Mouse (Mus musculus): ENCODE measurements around the gene Aldh5a1. TPM values are rescaled to one million over a fixed set of nuclear protein-coding genes. Genes with fewer than 3 reads are reported as not detected.

The Aldh5a1 gene
- polyA plus RNA-seq, 1 experiment from 2014 or later, result 7.9 TPM

- H3K27ac ChIP-seq, result no peak overlapping the region
- WGBS, result 93% methylated on average over 9 of the region's 9 CpGs
- H3K4me3 ChIP-seq (replicated peaks; ENCODE audit: low read depth, low read length), result no peak overlapping the region
- DNase-seq (ENCODE audit: low spot score) (no peak), ATAC-seq (replicated peaks; ENCODE audit: low FRiP score, low read depth) (no peak)
- no peak overlapping the region for H3K4me2 ChIP-seq (ENCODE audit: low read length)
- H3K36me3 ChIP-seq (ENCODE audit: insufficient read depth, low read length), result no peaks in the 10 kb centered on the region
- no peaks in the 10 kb centered on the region for H3K9me3 ChIP-seq (replicated peaks; ENCODE audit: low read length)
- H3K4me1 ChIP-seq (replicated peaks; ENCODE audit: insufficient read depth, low read length), result no peaks in the 10 kb centered on the region
- H3K27me3 ChIP-seq (ENCODE audit: insufficient read depth, low read length), result no peaks in the 10 kb centered on the region
- TF ChIP-seq CTCF (IDR thresholded peaks at IDR 0.05; ENCODE audit: low read depth), result no peak
- no peak overlapping the region for H3K9ac ChIP-seq (ENCODE audit: low read depth, low read length)
Observed at GRCm38 (mm10) chr13:24939472-24939871, 2.0 kb upstream of the Aldh5a1 start.

- peak; percentile 90 for TF ChIP-seq CTCF (IDR thresholded peaks at IDR 0.05; ENCODE audit: low read depth)
- Histone ChIP-seq H3K4me3 (replicated peaks; ENCODE audit: low read depth, low read length) (no peak overlapping the region), H3K9me3 (replicated peaks; ENCODE audit: low read length) (no peaks in the 10 kb centered on the region), H3K9ac (ENCODE audit: low read depth, low read length) (no peak overlapping the region), H3K27ac (no peak overlapping the region), H3K4me2 (ENCODE audit: low read length) (no peak overlapping the region), H3K36me3 (ENCODE audit: insufficient read depth, low read length) (no peaks in the 10 kb centered on the region), H3K27me3 (ENCODE audit: insufficient read depth, low read length) (no peaks in the 10 kb centered on the region), H3K4me1 (replicated peaks; ENCODE audit: insufficient read depth, low read length) (no peaks in the 10 kb centered on the region)
- DNase-seq (ENCODE audit: low spot score) (peak; percentile 93), ATAC-seq (replicated peaks; ENCODE audit: low FRiP score, low read depth) (0 out of 2 replicates have a peak, but pooled peaks have one; percentile 29)
- 29% methylated on average over 9 of the region's 9 CpGs for WGBS
Observed at GRCm38 (mm10) chr13:24938683-24939082, 1.2 kb upstream of the Aldh5a1 start.

GRCm38 (mm10) chr13:24937839-24938166, 342 bp upstream of the Aldh5a1 start:
- DNase-seq (ENCODE audit: low spot score) (no peak), ATAC-seq (replicated peaks; ENCODE audit: low FRiP score, low read depth) (peak; percentile 8; the same call in 1 of the 2 replicates)
- no peaks in the 10 kb centered on the region for H3K36me3 ChIP-seq (ENCODE audit: insufficient read depth, low read length)
- 17% methylated on average over 12 of the region's 12 CpGs for whole genome bisulfite sequencing
- peak overlapping the region; percentile 75 for H3K4me2 ChIP-seq (ENCODE audit: low read length)
- no peak for TF ChIP-seq CTCF (IDR thresholded peaks at IDR 0.05; ENCODE audit: low read depth)
- H3K4me1 ChIP-seq (replicated peaks; ENCODE audit: insufficient read depth, low read length), result no peaks in the 10 kb centered on the region
- H3K9ac ChIP-seq (ENCODE audit: low read depth, low read length), result peak overlapping the region; percentile 96
- peak overlapping the region; percentile 96 for H3K4me3 ChIP-seq (replicated peaks; ENCODE audit: low read depth, low read length)
- no peaks in the 10 kb centered on the region for H3K27me3 ChIP-seq (ENCODE audit: insufficient read depth, low read length)
- peak overlapping the region; percentile 87; the same call in 1 of the 2 replicates for H3K27ac ChIP-seq
- no peaks in the 10 kb centered on the region for H3K9me3 ChIP-seq (replicated peaks; ENCODE audit: low read length)

GRCm38 (mm10) chr13:24936772-24937107, 721 bp downstream of the Aldh5a1 start:
- H3K4me1 ChIP-seq (replicated peaks; ENCODE audit: insufficient read depth, low read length), result no peaks in the 10 kb centered on the region
- WGBS, result 26% methylated on average over 5 of the region's 5 CpGs
- peak overlapping the region; percentile 96 for H3K4me3 ChIP-seq (replicated peaks; ENCODE audit: low read depth, low read length)
- no peak overlapping the region for H3K27ac ChIP-seq
- H3K36me3 ChIP-seq (ENCODE audit: insufficient read depth, low read length), result no peaks in the 10 kb centered on the region
- H3K4me2 ChIP-seq (ENCODE audit: low read length), result peak overlapping the region; percentile 75
- no peak for DNase-seq (ENCODE audit: low spot score)
- no peaks in the 10 kb centered on the region for H3K9me3 ChIP-seq (replicated peaks; ENCODE audit: low read length)
- H3K9ac ChIP-seq (ENCODE audit: low read depth, low read length), result peak overlapping the region; percentile 96
- H3K27me3 ChIP-seq (ENCODE audit: insufficient read depth, low read length), result no peaks in the 10 kb centered on the region
- no peak for TF ChIP-seq CTCF (IDR thresholded peaks at IDR 0.05; ENCODE audit: low read depth)
- ATAC-seq (replicated peaks; ENCODE audit: low FRiP score, low read depth), result no peak; the same call in 1 of the 2 replicates

- H3K4me1 ChIP-seq (replicated peaks; ENCODE audit: insufficient read depth, low read length), result no peaks in the 10 kb centered on the region
- whole genome bisulfite sequencing, result 93% methylated on average over 7 of the region's 7 CpGs
Observed at GRCm38 (mm10) chr13:24933199-24933598, 4.3 kb downstream of the Aldh5a1 start.

GRCm38 (mm10) chr13:24930591-24930990, 6.9 kb downstream of the Aldh5a1 start:
- DNase-seq (ENCODE audit: low spot score), result no peak
- no peaks in the 10 kb centered on the region for H3K36me3 ChIP-seq (ENCODE audit: insufficient read depth, low read length)
- H3K27ac ChIP-seq, result no peak overlapping the region
- H3K27me3 ChIP-seq (ENCODE audit: insufficient read depth, low read length), result no peaks in the 10 kb centered on the region
- no peak for TF ChIP-seq CTCF (IDR thresholded peaks at IDR 0.05; ENCODE audit: low read depth)
- no peaks in the 10 kb centered on the region for H3K4me1 ChIP-seq (replicated peaks; ENCODE audit: insufficient read depth, low read length)
- no peak for ATAC-seq (replicated peaks; ENCODE audit: low FRiP score, low read depth)
- H3K9ac ChIP-seq (ENCODE audit: low read depth, low read length), result no peak overlapping the region
- no peak overlapping the region for H3K4me2 ChIP-seq (ENCODE audit: low read length)
- H3K4me3 ChIP-seq (replicated peaks; ENCODE audit: low read depth, low read length), result no peak overlapping the region
- no peaks in the 10 kb centered on the region for H3K9me3 ChIP-seq (replicated peaks; ENCODE audit: low read length)

More at GRCm38 (mm10) chr13:24933199-24933598, 4.3 kb downstream of the Aldh5a1 start:
- Histone ChIP-seq H3K9ac (ENCODE audit: low read depth, low read length) (no peak overlapping the region), H3K27ac (no peak overlapping the region), H3K4me2 (ENCODE audit: low read length) (no peak overlapping the region), H3K9me3 (replicated peaks; ENCODE audit: low read length) (no peaks in the 10 kb centered on the region), H3K27me3 (ENCODE audit: insufficient read depth, low read length) (no peaks in the 10 kb centered on the region), H3K36me3 (ENCODE audit: insufficient read depth, low read length) (no peaks in the 10 kb centered on the region), H3K4me3 (replicated peaks; ENCODE audit: low read depth, low read length) (no peak overlapping the region)
- no peak for TF ChIP-seq CTCF (IDR thresholded peaks at IDR 0.05; ENCODE audit: low read depth)
- DNase-seq (ENCODE audit: low spot score), result no peak
- ATAC-seq (replicated peaks; ENCODE audit: low FRiP score, low read depth), result no peak

- H3K4me1 ChIP-seq (replicated peaks; ENCODE audit: insufficient read depth, low read length), result no peaks in the 10 kb centered on the region
- peaks cover 27% of the 10 kb centered on the region for H3K36me3 ChIP-seq (ENCODE audit: insufficient read depth, low read length)
- H3K27ac ChIP-seq, result no peak overlapping the region
- H3K4me2 ChIP-seq (ENCODE audit: low read length), result no peak overlapping the region
- WGBS, result 90% methylated on average over 5 of the region's 5 CpGs
- no peaks in the 10 kb centered on the region for H3K9me3 ChIP-seq (replicated peaks; ENCODE audit: low read length)
- no peak for TF ChIP-seq CTCF (IDR thresholded peaks at IDR 0.05; ENCODE audit: low read depth)
- ATAC-seq (replicated peaks; ENCODE audit: low FRiP score, low read depth) (no peak), DNase-seq (ENCODE audit: low spot score) (no peak)
- H3K27me3 ChIP-seq (ENCODE audit: insufficient read depth, low read length), result no peaks in the 10 kb centered on the region
- no peak overlapping the region for H3K4me3 ChIP-seq (replicated peaks; ENCODE audit: low read depth, low read length)
- no peak overlapping the region for H3K9ac ChIP-seq (ENCODE audit: low read depth, low read length)
Observed at GRCm38 (mm10) chr13:24923991-24924390, 13.5 kb downstream of the Aldh5a1 start.
